Mouse (Mus musculus): Measurements from ENCODE around the gene Pgbd5.

The Pgbd5 gene

GRCm38 (mm10) chr8:124343991-124344390 is 95.5 kb downstream of the Pgbd5 start:
- DNase-seq (ENCODE audit: low spot score), result no peak

GRCm38 (mm10) chr8:124343151-124343550 is 96.3 kb downstream of the Pgbd5 start:
- no peak for DNase-seq (ENCODE audit: low spot score)

GRCm38 (mm10) chr8:124340360-124341068 is 98.9 kb downstream of the Pgbd5 start:
- no peak for DNase-seq (ENCODE audit: low spot score)

GRCm38 (mm10) chr8:124339742-124340141 is 99.7 kb downstream of the Pgbd5 start:
- DNase-seq (ENCODE audit: low spot score), result no peak

GRCm38 (mm10) chr8:124336302-124336701 is 103.2 kb downstream of the Pgbd5 start:
- no peak for DNase-seq (ENCODE audit: low spot score)

- DNase-seq (ENCODE audit: low spot score), result no peak
Observed at GRCm38 (mm10) chr8:124331706-124332105, 107.8 kb downstream of the Pgbd5 start.

GRCm38 (mm10) chr8:124331094-124331493 is 108.4 kb downstream of the Pgbd5 start:
- no peak for DNase-seq (ENCODE audit: low spot score)

GRCm38 (mm10) chr8:124330433-124330832 is 109.0 kb downstream of the Pgbd5 start:
- DNase-seq (ENCODE audit: low spot score), result no peak

GRCm38 (mm10) chr8:124329690-124330089 is 109.8 kb downstream of the Pgbd5 start:
- no peak for DNase-seq (ENCODE audit: low spot score)

GRCm38 (mm10) chr8:124328259-124328658 is 111.2 kb downstream of the Pgbd5 start:
- DNase-seq (ENCODE audit: low spot score), result no peak

GRCm38 (mm10) chr8:124323356-124323755 is 116.1 kb downstream of the Pgbd5 start:
- DNase-seq (ENCODE audit: low spot score), result no peak

GRCm38 (mm10) chr8:124321227-124321840 is 118.1 kb downstream of the Pgbd5 start:
- DNase-seq (ENCODE audit: low spot score), result no peak

GRCm38 (mm10) chr8:124319316-124319652 is 120.2 kb downstream of the Pgbd5 start:
- no peak for DNase-seq (ENCODE audit: low spot score)

Measured in yolk sac, embryonic 10.5 days (tissue).